Mouse (Mus musculus): ENCODE data around the gene Dhx40. TPM values are rescaled to one million over a fixed set of nuclear protein-coding genes. Genes with fewer than 3 reads are reported as not detected.
"Not testable (repeated sequence)": the region's sequence is repeated elsewhere in the genome, so short reads cannot be mapped to it uniquely, and the experiment has no call there.

The Dhx40 gene
- polyA plus RNA-seq, 1 experiment, result 3.9 TPM

GRCm38 (mm10) chr11:86757142-86757479 is 50.4 kb downstream of the Dhx40 start:
- DNase-seq (ENCODE audit: low read depth, low spot score), result no peak
- WGBS, result under 1% methylated on average over 18 of the region's 18 CpGs

GRCm38 (mm10) chr11:86756156-86757141 is 51.1 kb downstream of the Dhx40 start:
- DNase-seq (ENCODE audit: low read depth, low spot score), result no peak
- WGBS, result 1% methylated on average over 31 of the region's 31 CpGs

- no peak for DNase-seq (ENCODE audit: low read depth, low spot score)
Measured at GRCm38 (mm10) chr11:86752404-86752803, 55.1 kb downstream of the Dhx40 start.

- 88% methylated on average over 1 of the region's 1 CpGs for WGBS
- no peak for DNase-seq (ENCODE audit: low read depth, low spot score)
Measured at GRCm38 (mm10) chr11:86751010-86751409, 56.5 kb downstream of the Dhx40 start.

GRCm38 (mm10) chr11:86749776-86750423 is 57.6 kb downstream of the Dhx40 start:
- no peak for DNase-seq (ENCODE audit: low read depth, low spot score)
- WGBS, result 17% methylated on average over 3 of the region's 3 CpGs

- no peak for DNase-seq (ENCODE audit: low read depth, low spot score)
- WGBS, result 24% methylated on average over 3 of the region's 3 CpGs
Measured at GRCm38 (mm10) chr11:86745634-86746404, 61.7 kb downstream of the Dhx40 start.

GRCm38 (mm10) chr11:86742605-86743004 is 64.9 kb downstream of the Dhx40 start:
- DNase-seq (ENCODE audit: low read depth, low spot score), result no peak
- 9% methylated on average over 2 of the region's 2 CpGs for WGBS

GRCm38 (mm10) chr11:86741505-86741904 is 66.0 kb downstream of the Dhx40 start:
- WGBS, result 77% methylated on average over 5 of the region's 5 CpGs
- no peak for DNase-seq (ENCODE audit: low read depth, low spot score)

GRCm38 (mm10) chr11:86739470-86739869 is 68.1 kb downstream of the Dhx40 start:
- WGBS, result 13% methylated on average over 2 of the region's 2 CpGs
- DNase-seq (ENCODE audit: low read depth, low spot score), result no peak

- no peak for DNase-seq (ENCODE audit: low read depth, low spot score)
- 27% methylated on average over 1 of the region's 1 CpGs for WGBS
Measured at GRCm38 (mm10) chr11:86738956-86739355, 68.6 kb downstream of the Dhx40 start.

- WGBS, result 83% methylated on average over 1 of the region's 1 CpGs
- DNase-seq (ENCODE audit: low read depth, low spot score), result not testable (repeated sequence)
Measured at GRCm38 (mm10) chr11:86738308-86738707, 69.2 kb downstream of the Dhx40 start.

- 19% methylated on average over 8 of the region's 8 CpGs for WGBS
- no peak for DNase-seq (ENCODE audit: low read depth, low spot score)
Measured at GRCm38 (mm10) chr11:86737301-86738000, 70.1 kb downstream of the Dhx40 start.

GRCm38 (mm10) chr11:86734993-86735392 is 72.6 kb downstream of the Dhx40 start:
- DNase-seq (ENCODE audit: low read depth, low spot score), result no peak

GRCm38 (mm10) chr11:86734241-86734939 is 73.2 kb downstream of the Dhx40 start:
- no peak for DNase-seq (ENCODE audit: low read depth, low spot score)
- 33% methylated on average over 10 of the region's 10 CpGs for WGBS

More at GRCm38 (mm10) chr11:86734993-86735392, 72.6 kb downstream of the Dhx40 start:
- WGBS, result 78% methylated on average over 4 of the region's 4 CpGs

GRCm38 (mm10) chr11:86731443-86731842 is 76.1 kb downstream of the Dhx40 start:
- 83% methylated on average over 2 of the region's 2 CpGs for WGBS
- DNase-seq (ENCODE audit: low read depth, low spot score), result no peak

GRCm38 (mm10) chr11:86725607-86726006 is 81.9 kb downstream of the Dhx40 start:
- no peak for DNase-seq (ENCODE audit: low read depth, low spot score)

GRCm38 (mm10) chr11:86724982-86725381 is 82.6 kb downstream of the Dhx40 start:
- DNase-seq (ENCODE audit: low read depth, low spot score), result no peak
- 51% methylated on average over 7 of the region's 7 CpGs for WGBS

GRCm38 (mm10) chr11:86724004-86724403 is 83.5 kb downstream of the Dhx40 start:
- 82% methylated on average over 3 of the region's 3 CpGs for WGBS
- no peak for DNase-seq (ENCODE audit: low read depth, low spot score)

GRCm38 (mm10) chr11:86719390-86719789 is 88.2 kb downstream of the Dhx40 start:
- 82% methylated on average over 8 of the region's 8 CpGs for WGBS
- no peak for DNase-seq (ENCODE audit: low read depth, low spot score)
